Mouse (Mus musculus) lung, postnatal 4 days (tissue): ENCODE results near the gene Dirc2.

Experiments used
- DNase-seq, 2 experiments: peaks; one replicate each; pipeline ENCODE4 v3.0.0; 2021

The Dirc2 gene

GRCm38 (mm10) chr16:35771606-35772005 lies 2.5 kb upstream of the Dirc2 start:
- no peak for DNase-seq

- DNase-seq, result no peak
These were observed 2.0 kb upstream of the Dirc2 start for GRCm38 (mm10) chr16:35771141-35771540.

GRCm38 (mm10) chr16:35769878-35770657 lies 912 bp upstream of the Dirc2 start, which contains the start of gene Hspbap1:
Hspbap1 (plus strand) TSS chr16:35770375.
- DNase-seq, result peak; percentile 92 to 94

- no peak for DNase-seq
These were observed 729 bp downstream of the Dirc2 start for GRCm38 (mm10) chr16:35768469-35768784.

GRCm38 (mm10) chr16:35766366-35766765 lies 2.8 kb downstream of the Dirc2 start:
- no peak for DNase-seq

GRCm38 (mm10) chr16:35765449-35765848 lies 3.7 kb downstream of the Dirc2 start:
- DNase-seq, result no peak

- no peak for DNase-seq
These were observed 4.2 kb downstream of the Dirc2 start for GRCm38 (mm10) chr16:35764941-35765340.

GRCm38 (mm10) chr16:35763590-35764296 lies 5.4 kb downstream of the Dirc2 start:
- no peak for DNase-seq

GRCm38 (mm10) chr16:35759401-35759800 lies 9.8 kb downstream of the Dirc2 start:
- DNase-seq, result no peak

- DNase-seq, result no peak
These were observed 12.5 kb downstream of the Dirc2 start for GRCm38 (mm10) chr16:35756697-35757096.

GRCm38 (mm10) chr16:35755502-35756334 lies 13.4 kb downstream of the Dirc2 start:
- DNase-seq, result no peak

GRCm38 (mm10) chr16:35753926-35754325 lies 15.2 kb downstream of the Dirc2 start:
- DNase-seq, result no peak

- DNase-seq, result no peak
These were observed 17.3 kb downstream of the Dirc2 start for GRCm38 (mm10) chr16:35751841-35752240.

- DNase-seq, result no peak
These were observed 19.8 kb downstream of the Dirc2 start for GRCm38 (mm10) chr16:35749385-35749784.

GRCm38 (mm10) chr16:35748237-35748603 lies 20.9 kb downstream of the Dirc2 start:
- no peak for DNase-seq

GRCm38 (mm10) chr16:35747417-35748236 lies 21.5 kb downstream of the Dirc2 start:
- no peak for DNase-seq

- DNase-seq, result no peak
These were observed 26.8 kb downstream of the Dirc2 start for GRCm38 (mm10) chr16:35742251-35742937.

- DNase-seq, result no peak
These were observed 27.5 kb downstream of the Dirc2 start for GRCm38 (mm10) chr16:35741621-35742020.

GRCm38 (mm10) chr16:35740943-35741342 lies 28.2 kb downstream of the Dirc2 start:
- DNase-seq, result no peak

- DNase-seq, result no peak
These were observed 28.8 kb downstream of the Dirc2 start for GRCm38 (mm10) chr16:35740357-35740756.

- no peak for DNase-seq
These were observed 29.6 kb downstream of the Dirc2 start for GRCm38 (mm10) chr16:35739548-35739947.
